Mouse (Mus musculus) embryonic stem cell, embryonic (primary cell): ENCODE results near the gene Cd47.

Source experiments
- CTCF ChIA-PET, 4 experiments: fragments of 300-600 bp in 2 of 4; fragments of 350-600 bp in 2 of 4; sonication (Branson Sonifier 250); formaldehyde crosslinking; loops; one replicate each; lab custom pipeline; 2022; ENCODE audit warnings: inconsistent platforms in 2 of 4; lab: Charles Lee
- POLR2A ChIA-PET, 4 experiments: fragments of 300-600 bp in 2 of 4; fragments of 350-600 bp in 2 of 4; sonication (Branson Sonifier 250); formaldehyde crosslinking; loops; one replicate each; lab custom pipeline; 2022; ENCODE audit warnings: antibody characterized with exemption in 4 of 4, inconsistent platforms in 1 of 4; lab: Charles Lee

Gene Cd47

GRCm38 (mm10) chr16:49950340-49950739 lies 150.0 kb downstream of the Cd47 start:
- ChIA-PET POLR2A (no interaction called here), CTCF (no interaction called here)

DNA sequence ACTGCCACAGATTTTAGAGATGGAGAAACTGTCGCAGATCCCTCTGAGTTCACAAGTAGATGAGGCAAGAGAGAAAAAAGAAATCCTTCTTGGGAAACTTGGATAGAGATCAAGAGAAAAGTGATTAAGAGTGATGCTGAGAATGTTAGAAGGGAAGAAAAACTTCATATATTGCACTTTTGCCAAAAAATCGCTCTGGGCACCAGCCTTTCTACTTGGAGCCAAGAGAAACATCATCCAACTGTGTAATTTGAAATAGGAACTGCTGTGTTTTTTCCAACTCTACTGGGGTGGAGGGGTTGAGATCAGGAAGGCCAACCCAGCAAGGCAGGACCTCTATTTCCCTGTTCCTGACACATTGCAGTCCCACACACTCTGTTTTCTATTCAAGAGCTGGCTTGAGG lies 151.0 kb downstream of the Cd47 start:
- POLR2A ChIA-PET: interaction anchor here in 1 of 4 experiments (0.6 kb wide), 1 partner anchor 55 kb away, joined by 3 read pairs; no protein-coding TSS in a partner anchor

DNA sequence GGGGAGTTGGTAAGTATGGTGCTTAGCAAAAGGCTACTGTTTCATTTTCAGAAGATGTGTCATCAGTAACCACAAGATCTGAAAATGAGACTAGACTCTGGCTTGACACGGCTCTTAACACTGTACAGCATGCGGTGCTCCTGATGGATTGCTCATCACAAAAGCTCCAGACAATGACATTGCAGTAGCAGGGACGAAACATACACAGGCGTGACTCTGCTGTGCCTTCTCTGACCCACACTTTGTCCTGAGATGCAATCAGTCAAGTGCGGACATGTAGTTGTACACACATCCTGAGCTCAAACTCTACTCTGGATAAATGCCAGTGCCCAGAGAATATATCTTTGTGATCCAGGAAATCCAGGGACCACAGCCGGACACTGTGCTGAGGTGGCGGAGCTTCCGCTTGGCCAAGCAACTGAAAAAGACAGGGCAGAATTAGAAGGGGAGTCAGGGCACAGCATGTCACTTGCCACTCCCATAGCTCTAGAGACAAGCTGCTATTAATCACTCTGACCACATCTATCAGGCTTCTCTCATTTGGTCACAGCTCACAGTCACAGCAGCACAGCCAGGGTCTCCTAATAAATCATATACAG lies 151.7 kb downstream of the Cd47 start:
- ChIA-PET CTCF (interaction anchor here in 1 of 4 experiments (1.2 kb wide), 1 partner anchor 95 kb away, joined by 3 read pairs; no protein-coding TSS in a partner anchor), POLR2A (no interaction called here)

More for the DNA sequence above, 151.0 kb downstream of the Cd47 start:
- CTCF ChIA-PET: interaction anchor here in 1 of 4 experiments (1.2 kb wide), 1 partner anchor 96 kb away, joined by 3 read pairs; no protein-coding TSS in a partner anchor

DNA sequence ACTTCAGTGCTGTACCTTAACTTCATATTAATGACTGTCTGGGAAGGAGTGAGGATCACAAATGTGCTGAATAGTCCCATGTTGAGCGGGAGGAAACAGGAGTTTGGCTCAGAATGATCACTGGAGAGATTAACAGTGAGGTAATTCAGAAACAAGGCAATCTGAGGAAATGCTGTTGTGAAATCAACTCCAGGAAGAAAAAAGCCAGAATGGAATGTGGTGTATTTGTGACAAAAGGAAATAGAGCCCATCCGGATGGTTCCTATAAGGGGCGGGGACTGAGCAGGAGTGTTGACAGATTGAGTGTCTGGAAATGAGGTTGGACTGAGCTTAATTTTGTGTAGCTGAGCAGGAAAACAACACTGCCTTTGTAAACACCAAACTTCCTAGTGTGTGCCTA lies 153.5 kb downstream of the Cd47 start:
- CTCF ChIA-PET: no interaction called here
- POLR2A ChIA-PET: no interaction called here

DNA sequence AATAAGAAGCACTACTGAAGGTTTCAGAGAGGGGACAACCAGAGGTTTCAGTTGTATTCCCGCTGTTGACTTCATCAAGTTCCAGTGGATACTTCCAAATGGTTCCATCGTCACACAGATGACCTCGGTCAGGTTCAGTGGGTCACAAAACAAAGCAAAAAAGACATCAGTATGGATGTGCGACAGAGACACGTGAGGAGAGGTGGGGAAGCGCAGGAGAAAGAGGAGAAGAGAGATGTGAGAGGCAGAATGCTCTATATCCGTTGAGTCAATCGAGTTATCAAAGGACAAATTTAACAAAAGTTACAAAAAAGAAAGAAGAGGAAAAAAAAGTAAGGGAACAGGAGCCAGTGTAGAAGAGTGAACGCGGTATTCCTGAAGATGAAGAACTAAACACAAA lies 154.6 kb downstream of the Cd47 start:
- ChIA-PET POLR2A (interaction anchor here in 1 of 4 experiments (0.6 kb wide), 1 partner anchor 215 kb away, joined by 3 read pairs; no protein-coding TSS in a partner anchor), CTCF (no interaction called here)

- POLR2A ChIA-PET: interaction anchor here in 3 of 4 experiments (0.6 to 0.8 kb wide), 3 partner anchors 48 to 311 kb away, joined by 3 to 5 read pairs (median 3); no protein-coding TSS in a partner anchor
- CTCF ChIA-PET: no interaction called here
Observed at GRCm38 (mm10) chr16:49955325-49955724, 155.0 kb downstream of the Cd47 start.

DNA sequence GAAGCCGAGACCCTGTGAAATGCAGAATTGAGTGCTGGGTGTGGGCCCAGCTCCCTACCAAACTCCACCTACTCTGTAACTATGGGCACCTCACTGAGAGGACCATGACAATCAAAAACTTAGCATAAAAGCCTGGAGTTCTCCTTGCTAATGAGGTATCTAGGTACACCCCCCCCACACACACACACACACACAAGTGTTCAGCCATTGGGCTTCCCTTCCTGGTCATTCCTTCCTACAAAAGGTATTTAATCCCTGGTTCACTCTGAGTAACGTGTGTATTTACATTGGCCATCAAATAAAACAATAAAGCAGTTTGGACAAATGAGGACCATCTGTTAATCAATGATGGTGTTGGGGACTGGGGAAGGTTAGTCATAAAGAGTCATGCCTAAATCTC lies 155.6 kb downstream of the Cd47 start:
- CTCF ChIA-PET: no interaction called here
- POLR2A ChIA-PET: interaction anchor here in 2 of 4 experiments (0.7 to 0.8 kb wide), 2 partner anchors 48 to 312 kb away, joined by 3 to 5 read pairs; no protein-coding TSS in a partner anchor

- CTCF ChIA-PET: no interaction called here
- POLR2A ChIA-PET: no interaction called here
Observed at GRCm38 (mm10) chr16:49956531-49957302, 156.4 kb downstream of the Cd47 start.

- ChIA-PET CTCF (interaction anchor here in 1 of 4 experiments (0.6 kb wide), 1 partner anchor 44 kb away, joined by 3 read pairs; no protein-coding TSS in a partner anchor), POLR2A (interaction anchor here in 1 of 4 experiments (0.8 kb wide), 1 partner anchor 12 kb away, joined by 3 read pairs; no protein-coding TSS in a partner anchor)
Observed at GRCm38 (mm10) chr16:49958900-49959436, 158.6 kb downstream of the Cd47 start.

GRCm38 (mm10) chr16:49962305-49962704 lies 162.0 kb downstream of the Cd47 start:
- POLR2A ChIA-PET: interaction anchor here in 1 of 4 experiments (0.7 kb wide), 1 partner anchor 67 kb away, joined by 3 read pairs; no protein-coding TSS in a partner anchor
- CTCF ChIA-PET: interaction anchor here in 2 of 4 experiments (0.6 to 1.0 kb wide), 2 partner anchors 14 to 20 kb away, joined by 3 to 4 read pairs; no protein-coding TSS in a partner anchor

DNA sequence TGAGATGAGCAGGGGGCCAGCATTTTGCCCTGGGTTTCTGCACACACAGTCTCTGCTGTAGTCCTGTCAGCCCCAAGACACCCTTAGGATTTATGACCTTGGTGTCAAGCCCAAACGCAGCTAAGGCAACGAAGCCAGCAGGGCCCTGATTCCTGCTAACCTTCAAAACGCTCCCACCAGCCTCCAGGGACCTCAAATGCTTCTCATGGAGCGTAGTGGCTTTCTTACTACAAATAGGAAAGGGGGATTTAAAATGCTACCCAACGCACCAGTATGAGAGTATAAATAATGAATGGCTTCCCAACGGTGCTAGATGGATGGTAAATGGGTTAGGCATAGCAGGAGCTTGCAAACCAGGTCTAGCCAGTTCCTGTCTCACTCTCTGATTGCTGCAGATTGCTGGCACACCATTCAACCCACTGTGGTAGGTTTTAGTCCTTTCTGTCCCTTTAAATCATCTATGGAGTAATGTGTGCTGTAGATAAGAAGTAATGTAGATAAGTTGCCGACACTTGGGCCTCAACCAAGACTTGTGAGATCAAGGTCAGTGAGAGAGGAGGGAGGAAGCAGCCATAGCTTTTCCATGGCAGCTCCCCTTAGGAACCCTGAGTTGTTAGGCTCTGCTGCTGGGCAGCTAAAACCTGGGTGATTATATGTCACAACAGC lies 164.1 kb downstream of the Cd47 start:
- POLR2A ChIA-PET: interaction anchor here in 1 of 4 experiments (1.6 kb wide), 1 partner anchor 12 kb away, joined by 4 read pairs; no protein-coding TSS in a partner anchor
- CTCF ChIA-PET: no interaction called here
